Mouse (Mus musculus): ENCODE measurements around the gene Ang.

The Ang gene

GRCm38 (mm10) chr14:51090921-51091900 is at the start of gene Ang, which contains the start of gene Rnase4:
Gene Ang (plus strand): TSS chr14:51091150.
Gene Rnase4 (plus strand): TSS chr14:51091077.
- CTCF ChIA-PET, result interaction anchor here (1.4 kb wide), 1 partner anchor 27 kb away, joined by 3 read pairs; no protein-coding TSS in a partner anchor

- CTCF ChIA-PET, result no interaction called here
Observed at GRCm38 (mm10) chr14:51041769-51042168, 49.2 kb upstream of the Ang start, which contains the start of gene Rnase9. Gene Rnase9 (minus strand): TSS chr14:51041869.

- CTCF ChIA-PET, result no interaction called here
Observed at GRCm38 (mm10) chr14:51047846-51048245, 43.1 kb upstream of the Ang start.

- CTCF ChIA-PET, result no interaction called here
Observed at GRCm38 (mm10) chr14:51050063-51050462, 40.9 kb upstream of the Ang start, which contains the start of gene Rnase11. Gene Rnase11 (minus strand): TSS chr14:51050163.

GRCm38 (mm10) chr14:51051941-51052340 is 39.0 kb upstream of the Ang start:
- CTCF ChIA-PET, result no interaction called here

GRCm38 (mm10) chr14:51053176-51053575 is 37.8 kb upstream of the Ang start:
- CTCF ChIA-PET, result no interaction called here

GRCm38 (mm10) chr14:51054243-51055237 is 36.4 kb upstream of the Ang start:
- CTCF ChIA-PET, result interaction anchor here (0.9 kb wide), 1 partner anchor 34 kb away, joined by 4 read pairs; no protein-coding TSS in a partner anchor

GRCm38 (mm10) chr14:51057401-51057831 is 33.5 kb upstream of the Ang start, which contains the start of gene Rnase12:
Gene Rnase12 (minus strand): TSS chr14:51057661.
- CTCF ChIA-PET, result no interaction called here

- CTCF ChIA-PET, result no interaction called here
Observed at GRCm38 (mm10) chr14:51060761-51061160, 30.2 kb upstream of the Ang start.

- CTCF ChIA-PET, result no interaction called here
Observed at GRCm38 (mm10) chr14:51068956-51069355, 22.0 kb upstream of the Ang start.

- CTCF ChIA-PET, result no interaction called here
Observed at GRCm38 (mm10) chr14:51069617-51070016, 21.3 kb upstream of the Ang start.

GRCm38 (mm10) chr14:51074335-51074734 is 16.6 kb upstream of the Ang start, which contains the start of gene Olfr750:
Gene Olfr750 (minus strand): TSS chr14:51074435.
- CTCF ChIA-PET, result no interaction called here

GRCm38 (mm10) chr14:51079180-51079579 is 11.8 kb upstream of the Ang start:
- CTCF ChIA-PET, result no interaction called here

GRCm38 (mm10) chr14:51081035-51081434 is 9.9 kb upstream of the Ang start:
- CTCF ChIA-PET, result interaction anchor here (0.5 kb wide), 1 partner anchor 157 kb away, joined by 6 read pairs; no protein-coding TSS in a partner anchor

GRCm38 (mm10) chr14:51082599-51083581 is 8.1 kb upstream of the Ang start:
- CTCF ChIA-PET, result interaction anchor here (0.8 to 1.4 kb wide), 2 partner anchors 16 to 18 kb away, joined by 4 to 5 read pairs; no protein-coding TSS in a partner anchor

GRCm38 (mm10) chr14:51083805-51084204 is 7.1 kb upstream of the Ang start:
- CTCF ChIA-PET, result interaction anchor here (1.4 kb wide), 1 partner anchor 17 kb away, joined by 4 read pairs; no protein-coding TSS in a partner anchor

- CTCF ChIA-PET, result no interaction called here
Observed at GRCm38 (mm10) chr14:51085086-51085485, 5.9 kb upstream of the Ang start.

- CTCF ChIA-PET, result no interaction called here
Observed at GRCm38 (mm10) chr14:51085911-51086310, 5.0 kb upstream of the Ang start.

GRCm38 (mm10) chr14:51087762-51088161 is 3.2 kb upstream of the Ang start:
- CTCF ChIA-PET, result interaction anchor here (1.0 kb wide), 1 partner anchor 21 kb away, joined by 4 read pairs; no protein-coding TSS in a partner anchor

Data from spleen, embryonic (tissue).